Mouse (Mus musculus) forebrain, embryonic 15.5 days (tissue): ENCODE data around the gene Cnksr1. TPM values are rescaled to one million over a fixed set of nuclear protein-coding genes. Genes with fewer than 3 reads are reported as not detected.
A peak's percentile ranks its signal among the peaks of the same experiment; 100 is the strongest.

Source experiments
- ATAC-seq: fragments of 200-750 bp; cut with Nextera tagmentation; replicated peaks from 2 replicates; pipeline ENCODE4 v1.8.0; 2017; ENCODE audit warnings: mild to moderate bottlenecking, moderate TSS enrichment, moderate library complexity
- H3K27ac ChIP-seq: fragments of 300-500 bp; sonication (generic); replicated peaks from 2 replicates; pipeline ENCODE4 v1.5.1; 2015; ENCODE audit warnings: mild to moderate bottlenecking, inconsistent platforms
- H3K27me3 ChIP-seq: fragments of 300-500 bp; sonication (generic); 2 replicates; pipeline ENCODE4 v1.6.1; 2015; ENCODE audit warnings: inconsistent platforms
- H3K36me3 ChIP-seq: fragments of 300-500 bp; sonication (generic); 2 replicates; pipeline ENCODE4 v1.6.1; 2015; ENCODE audit warnings: mild to moderate bottlenecking, inconsistent platforms
- H3K4me1 ChIP-seq: fragments of 300-500 bp; sonication (generic); 2 replicates; pipeline ENCODE4 v1.6.1; 2015; ENCODE audit warnings: inconsistent platforms
- H3K4me2 ChIP-seq: fragments of 300-500 bp; sonication (generic); replicated peaks from 2 replicates; pipeline ENCODE4 v1.6.1; 2015; ENCODE audit warnings: mild to moderate bottlenecking, inconsistent platforms
- H3K4me3 ChIP-seq: fragments of 300-500 bp; sonication (generic); 2 replicates; pipeline ENCODE4 v1.5.1; 2015; ENCODE audit warnings: mild to moderate bottlenecking, inconsistent platforms
- H3K9ac ChIP-seq: fragments of 300-500 bp; sonication (generic); replicated peaks from 2 replicates; pipeline ENCODE4 v1.6.1; 2015; ENCODE audit warnings: mild to moderate bottlenecking, inconsistent platforms
- H3K9me3 ChIP-seq: fragments of 300-500 bp; sonication (generic); 2 replicates; pipeline ENCODE4 v1.6.1; 2016; ENCODE audit warnings: inconsistent platforms
- WGBS: fragments of 180-500 bp; shearing (Covaris S2); methylation state at CpG from one replicate; pipeline ENCODE4 v1.1.7; 2015; ENCODE audit warnings: mixed read lengths; 5-methylcytosine and 5-hydroxymethylcytosine counted together
- polyA plus RNA-seq: library from polyadenylated mRNA; unstranded; fragments of >200 nt; fragmentation: Nextera tagmentation; extraction: Ambion mirVana; gene quantifications from 2 replicates; pipeline ENCODE4 v1.2.1, GENCODE M21; 2015

Cnksr1 gene
- polyA plus RNA-seq, 1 experiment from 2014 or later: 0.11 TPM

GRCm38 (mm10) chr4:134263191-134263590, 25.0 kb upstream of the Cnksr1 start:
- H3K4me3 ChIP-seq: no peak overlapping the region
- H3K9me3 ChIP-seq: no peaks in the 10 kb centered on the region
- no peak overlapping the region for H3K27ac ChIP-seq
- no peaks in the 10 kb centered on the region for H3K36me3 ChIP-seq
- no peaks in the 10 kb centered on the region for H3K4me1 ChIP-seq
- no peak overlapping the region for H3K9ac ChIP-seq
- no peak overlapping the region for H3K4me2 ChIP-seq
- no peaks in the 10 kb centered on the region for H3K27me3 ChIP-seq
- no peak for ATAC-seq
- 39% methylated on average over 6 of the region's 6 CpGs for WGBS

GRCm38 (mm10) chr4:134258354-134258753, 20.2 kb upstream of the Cnksr1 start:
- 64% methylated on average over 11 of the region's 11 CpGs for WGBS
- ATAC-seq: no peak
- peaks cover 19% of the 10 kb centered on the region for H3K27me3 ChIP-seq
- no peak overlapping the region for H3K4me3 ChIP-seq
- peaks cover 3% of the 10 kb centered on the region; the same call in 1 of the 2 replicates for H3K4me1 ChIP-seq
- H3K4me2 ChIP-seq: no peak overlapping the region
- H3K36me3 ChIP-seq: no peaks in the 10 kb centered on the region
- H3K9ac ChIP-seq: no peak overlapping the region
- H3K9me3 ChIP-seq: no peaks in the 10 kb centered on the region
- no peak overlapping the region for H3K27ac ChIP-seq

- 17% methylated on average over 11 of the region's 11 CpGs for WGBS
- H3K36me3 ChIP-seq: no peaks in the 10 kb centered on the region
- ATAC-seq: no peak
Observed at GRCm38 (mm10) chr4:134257198-134258009, 19.2 kb upstream of the Cnksr1 start.

GRCm38 (mm10) chr4:134256407-134257197, 18.4 kb upstream of the Cnksr1 start:
- peaks cover 11% of the 10 kb centered on the region for H3K4me1 ChIP-seq
- H3K9me3 ChIP-seq: no peaks in the 10 kb centered on the region
- H3K4me2 ChIP-seq: no peak overlapping the region
- no peaks in the 10 kb centered on the region for H3K36me3 ChIP-seq
- 17% methylated on average over 18 of the region's 19 CpGs for WGBS
- peaks cover 36% of the 10 kb centered on the region for H3K27me3 ChIP-seq
- H3K4me3 ChIP-seq: no peak overlapping the region
- H3K27ac ChIP-seq: no peak overlapping the region
- ATAC-seq: no peak
- H3K9ac ChIP-seq: no peak overlapping the region

More at GRCm38 (mm10) chr4:134257198-134258009, 19.2 kb upstream of the Cnksr1 start:
- Histone ChIP-seq H3K9me3 (no peaks in the 10 kb centered on the region), H3K4me3 (no peak overlapping the region), H3K4me2 (no peak overlapping the region), H3K4me1 (peaks cover 3% of the 10 kb centered on the region; the same call in 1 of the 2 replicates), H3K9ac (no peak overlapping the region), H3K27ac (no peak overlapping the region), H3K27me3 (peaks cover 28% of the 10 kb centered on the region)

- no peak overlapping the region for H3K27ac ChIP-seq
- H3K36me3 ChIP-seq: no peaks in the 10 kb centered on the region
- H3K27me3 ChIP-seq: peaks cover 42% of the 10 kb centered on the region
- no peaks in the 10 kb centered on the region for H3K9me3 ChIP-seq
- H3K4me1 ChIP-seq: peaks cover 18% of the 10 kb centered on the region
- ATAC-seq: no peak
- 26% methylated on average over 4 of the region's 4 CpGs for WGBS
- H3K9ac ChIP-seq: no peak overlapping the region
- no peak overlapping the region for H3K4me2 ChIP-seq
- H3K4me3 ChIP-seq: no peak overlapping the region
Observed at GRCm38 (mm10) chr4:134255854-134256253, 17.7 kb upstream of the Cnksr1 start.

GRCm38 (mm10) chr4:134254835-134255234, 16.6 kb upstream of the Cnksr1 start:
- Histone ChIP-seq H3K27me3 (peaks cover 52% of the 10 kb centered on the region), H3K4me1 (peaks cover 28% of the 10 kb centered on the region), H3K36me3 (no peaks in the 10 kb centered on the region), H3K27ac (no peak overlapping the region), H3K4me2 (no peak overlapping the region), H3K4me3 (no peak overlapping the region), H3K9ac (no peak overlapping the region), H3K9me3 (no peaks in the 10 kb centered on the region)
- WGBS: 30% methylated on average over 3 of the region's 3 CpGs
- no peak for ATAC-seq

- WGBS: 2% methylated on average over 13 of the region's 13 CpGs
- Histone ChIP-seq H3K27ac (no peak within 1 kb of the TSS), H3K27me3 (peaks cover 62% of the 10 kb centered on the region), H3K4me3 (0 out of 2 replicates have a peak within 1 kb of the TSS, but pooled peaks have one; percentile 8), H3K9me3 (no peaks in the 10 kb centered on the region), H3K4me2 (no peak within 1 kb of the TSS), H3K4me1 (peaks cover 34% of the 10 kb centered on the region), H3K9ac (no peak within 1 kb of the TSS), H3K36me3 (no peaks in the 10 kb centered on the region)
- ATAC-seq: no peak
Observed at GRCm38 (mm10) chr4:134253722-134254324, 15.6 kb upstream of the Cnksr1 start, which contains the start of gene Grrp1. Gene Grrp1, minus strand, starts transcription at chr4:134254106.

- H3K9ac ChIP-seq: no peak overlapping the region
- H3K4me1 ChIP-seq: peaks cover 34% of the 10 kb centered on the region
- H3K4me2 ChIP-seq: no peak overlapping the region
- ATAC-seq: no peak
- H3K27ac ChIP-seq: no peak overlapping the region
- 12% methylated on average over 15 of the region's 15 CpGs for WGBS
- peaks cover 68% of the 10 kb centered on the region for H3K27me3 ChIP-seq
- 0 out of 2 replicates have a peak overlapping the region, but pooled peaks have one; percentile 8 for H3K4me3 ChIP-seq
- no peaks in the 10 kb centered on the region for H3K36me3 ChIP-seq
- H3K9me3 ChIP-seq: no peaks in the 10 kb centered on the region
Observed at GRCm38 (mm10) chr4:134252911-134253721, 14.9 kb upstream of the Cnksr1 start.

GRCm38 (mm10) chr4:134252131-134252910, 14.1 kb upstream of the Cnksr1 start:
- H3K27ac ChIP-seq: peak overlapping the region; percentile 62; the same call in 1 of the 2 replicates

GRCm38 (mm10) chr4:134251241-134252130, 13.3 kb upstream of the Cnksr1 start:
- Histone ChIP-seq H3K27me3 (peaks cover 81% of the 10 kb centered on the region), H3K4me1 (peaks cover 34% of the 10 kb centered on the region), H3K9me3 (no peaks in the 10 kb centered on the region), H3K4me3 (peak overlapping the region; percentile 54), H3K4me2 (peak overlapping the region; percentile 73), H3K27ac (peak overlapping the region; percentile 62), H3K9ac (peak overlapping the region; percentile 52), H3K36me3 (no peaks in the 10 kb centered on the region)
- peak; percentile 47 for ATAC-seq
- WGBS: under 1% methylated on average over 90 of the region's 91 CpGs

More at GRCm38 (mm10) chr4:134252131-134252910, 14.1 kb upstream of the Cnksr1 start:
- peaks cover 75% of the 10 kb centered on the region for H3K27me3 ChIP-seq
- H3K9ac ChIP-seq: peak overlapping the region; percentile 52
- no peaks in the 10 kb centered on the region for H3K9me3 ChIP-seq
- ATAC-seq: 0 out of 2 replicates have a peak, but pooled peaks have one; percentile 1
- peak overlapping the region; percentile 73 for H3K4me2 ChIP-seq
- no peaks in the 10 kb centered on the region for H3K36me3 ChIP-seq
- WGBS: 4% methylated on average over 22 of the region's 22 CpGs
- peak overlapping the region; percentile 54 for H3K4me3 ChIP-seq
- H3K4me1 ChIP-seq: peaks cover 34% of the 10 kb centered on the region
